Mouse (Mus musculus) hindbrain, embryonic 12.5 days (tissue): Measurements from ENCODE around the gene Pip5k1c. TPM values are rescaled to one million over a fixed set of nuclear protein-coding genes. Genes with fewer than 3 reads are reported as not detected.

ENCODE experiments used
- ATAC-seq: fragments of 200-750 bp; cut with Nextera tagmentation; 2 replicates; pipeline ENCODE4 v1.8.0; 2017; ENCODE audit warnings: moderate TSS enrichment; ENCODE audit not compliant: low FRiP score
- H3K27ac ChIP-seq: fragments of 300-500 bp; sonication (generic); 2 replicates; pipeline ENCODE4 v1.5.1; 2016; ENCODE audit warnings: mild to moderate bottlenecking
- H3K27me3 ChIP-seq: fragments of 300-500 bp; sonication (generic); 2 replicates; pipeline ENCODE4 v1.6.1; 2016; ENCODE audit warnings: mild to moderate bottlenecking
- H3K36me3 ChIP-seq: fragments of 300-500 bp; sonication (generic); 2 replicates; pipeline ENCODE4 v1.6.1; 2016; ENCODE audit warnings: mild to moderate bottlenecking
- H3K4me1 ChIP-seq: fragments of 300-500 bp; sonication (generic); 2 replicates; pipeline ENCODE4 v1.6.1; 2016
- H3K4me2 ChIP-seq: fragments of 300-500 bp; sonication (generic); replicated peaks from 2 replicates; pipeline ENCODE4 v1.6.1; 2016; ENCODE audit warnings: mild to moderate bottlenecking
- H3K4me3 ChIP-seq: fragments of 300-500 bp; sonication (generic); 2 replicates; pipeline ENCODE4 v1.5.1; 2016; ENCODE audit warnings: mild to moderate bottlenecking
- H3K9ac ChIP-seq: fragments of 300-500 bp; sonication (generic); 2 replicates; pipeline ENCODE4 v1.6.1; 2016; ENCODE audit warnings: mild to moderate bottlenecking, moderate library complexity
- H3K9me3 ChIP-seq: fragments of 300-500 bp; sonication (generic); replicated peaks from 2 replicates; pipeline ENCODE4 v1.6.1; 2016; ENCODE audit warnings: mild to moderate bottlenecking
- WGBS: fragments of 180-500 bp; shearing (Covaris S2); methylation state at CpG from one replicate; pipeline ENCODE4 v1.1.7; 2016; 5-methylcytosine and 5-hydroxymethylcytosine counted together
- polyA plus RNA-seq: library from polyadenylated mRNA; unstranded; fragments of >200 nt; fragmentation: Nextera tagmentation; extraction: Ambion mirVana; gene quantifications from 2 replicates; pipeline ENCODE4 v1.2.1, GENCODE M21; 2016

Gene Pip5k1c
- polyA plus RNA-seq, 1 experiment from 2014 or later = 97.3 TPM

DNA sequence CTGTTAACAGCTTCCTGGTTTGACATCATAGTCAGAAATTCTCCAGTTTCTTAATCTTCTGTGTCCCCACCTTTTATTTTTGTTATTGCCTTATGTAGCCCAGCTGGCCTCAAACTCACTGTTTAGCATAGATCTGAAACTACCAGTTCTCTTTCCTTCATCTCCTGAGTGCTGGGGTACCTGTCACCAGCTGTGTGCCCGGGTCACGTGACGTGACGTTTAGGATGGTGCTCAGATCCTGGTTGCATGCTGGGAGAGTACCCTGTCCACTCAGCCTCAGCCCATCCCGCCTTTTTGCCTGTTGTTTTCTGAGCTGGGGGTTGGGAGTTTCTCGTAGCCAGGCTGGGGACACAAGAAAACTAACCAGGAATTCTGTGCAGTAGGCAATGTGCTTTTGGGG is 4.5 kb downstream of the Pip5k1c start:
- 72% methylated on average over 6 of the region's 6 CpGs for WGBS
- Histone ChIP-seq H3K9ac (no peak overlapping the region), H3K4me3 (no peak overlapping the region), H3K27me3 (no peaks in the 10 kb centered on the region), H3K27ac (no peak overlapping the region; the same call in 1 of the 2 replicates), H3K4me1 (peaks cover 50% of the 10 kb centered on the region), H3K9me3 (no peaks in the 10 kb centered on the region), H3K36me3 (peaks cover 5% of the 10 kb centered on the region; the same call in 1 of the 2 replicates), H3K4me2 (no peak overlapping the region)
- ATAC-seq = no peak

GRCm38 (mm10) chr10:81297845-81298244 is 5.1 kb downstream of the Pip5k1c start:
- no peak overlapping the region for H3K4me3 ChIP-seq
- no peak overlapping the region for H3K9ac ChIP-seq
- peaks cover 5% of the 10 kb centered on the region; the same call in 1 of the 2 replicates for H3K36me3 ChIP-seq
- ATAC-seq = no peak
- H3K27me3 ChIP-seq = no peaks in the 10 kb centered on the region
- H3K4me1 ChIP-seq = peaks cover 52% of the 10 kb centered on the region
- no peak overlapping the region for H3K4me2 ChIP-seq
- 67% methylated on average over 10 of the region's 10 CpGs for WGBS
- H3K27ac ChIP-seq = no peak overlapping the region
- no peaks in the 10 kb centered on the region for H3K9me3 ChIP-seq

- ATAC-seq = no peak
- no peak overlapping the region for H3K9ac ChIP-seq
- H3K4me3 ChIP-seq = no peak overlapping the region
- H3K9me3 ChIP-seq = no peaks in the 10 kb centered on the region
- no peak overlapping the region for H3K4me2 ChIP-seq
- no peaks in the 10 kb centered on the region for H3K27me3 ChIP-seq
- peaks cover 5% of the 10 kb centered on the region; the same call in 1 of the 2 replicates for H3K36me3 ChIP-seq
- WGBS = 95% methylated on average over 17 of the region's 17 CpGs
- H3K27ac ChIP-seq = no peak overlapping the region
- H3K4me1 ChIP-seq = peaks cover 55% of the 10 kb centered on the region
Measured at GRCm38 (mm10) chr10:81298369-81299100, 5.8 kb downstream of the Pip5k1c start.

DNA sequence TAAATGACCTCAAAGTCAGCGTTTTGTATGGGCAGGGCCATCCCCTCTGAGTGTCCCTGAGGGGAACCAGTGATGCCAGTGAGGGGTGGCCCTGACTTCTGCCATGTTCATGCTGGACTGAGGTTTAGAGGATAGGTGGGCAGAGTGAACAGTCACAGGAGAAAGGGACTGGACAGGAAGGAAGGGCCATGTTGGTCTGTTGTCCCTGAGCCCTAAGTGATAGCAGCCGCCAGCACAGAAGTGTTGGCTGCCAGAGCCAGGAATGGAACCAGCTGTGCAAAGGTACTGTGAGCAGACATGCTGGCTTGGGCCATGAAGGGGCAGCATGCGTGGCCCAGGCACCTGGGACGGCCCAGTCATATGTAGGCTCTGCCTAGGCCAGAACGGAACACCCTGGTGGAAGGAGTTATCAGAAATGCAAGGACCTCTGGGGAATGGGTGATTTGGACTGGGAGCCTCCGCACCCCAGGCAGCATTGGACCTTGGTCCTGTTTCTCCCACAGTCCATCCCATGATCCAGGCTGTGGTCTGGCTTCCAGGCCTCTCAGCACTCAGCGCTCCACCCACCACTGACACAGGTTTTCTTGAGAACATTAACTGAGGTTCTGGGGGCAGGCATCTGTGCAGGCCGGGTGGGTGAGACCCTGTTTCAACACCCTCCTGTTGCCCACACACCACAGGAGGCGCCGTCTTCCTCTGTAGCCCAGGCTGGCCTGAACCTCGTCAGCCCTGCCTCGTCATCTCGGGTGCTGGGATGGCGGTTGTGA is 7.0 kb downstream of the Pip5k1c start:
- Histone ChIP-seq H3K9ac (no peak overlapping the region), H3K9me3 (no peaks in the 10 kb centered on the region), H3K4me2 (no peak overlapping the region), H3K27me3 (no peaks in the 10 kb centered on the region), H3K4me1 (peaks cover 46% of the 10 kb centered on the region), H3K4me3 (no peak overlapping the region), H3K27ac (no peak overlapping the region), H3K36me3 (peaks cover 5% of the 10 kb centered on the region; the same call in 1 of the 2 replicates)
- ATAC-seq = no peak
- 88% methylated on average over 14 of the region's 14 CpGs for WGBS

DNA sequence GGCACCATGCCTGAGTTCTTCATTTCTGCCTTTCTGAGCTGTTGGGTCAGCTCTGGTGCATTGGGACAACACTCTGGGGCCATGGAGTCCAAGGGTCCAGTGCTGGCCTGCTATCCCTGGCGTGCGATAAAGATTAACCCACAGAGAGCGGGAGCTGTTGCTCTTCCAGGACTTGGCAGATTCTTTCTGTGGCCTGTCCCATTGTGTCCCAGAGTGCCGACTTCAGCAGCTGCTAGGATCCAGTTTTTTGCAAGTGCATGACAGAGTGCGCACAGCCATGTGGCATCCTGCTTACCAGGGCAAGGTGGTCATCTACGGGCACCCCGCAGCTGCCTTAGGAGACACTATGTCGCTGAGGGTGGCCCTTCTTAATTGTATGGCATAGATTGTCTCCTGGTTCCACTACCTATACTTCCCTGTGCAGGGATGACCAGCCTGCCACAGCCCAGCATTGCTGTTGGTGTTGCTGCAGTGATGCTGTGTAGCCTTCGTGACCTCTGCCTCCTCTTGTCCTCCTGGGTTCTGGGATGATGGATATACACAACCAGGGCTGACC is 7.7 kb downstream of the Pip5k1c start:
- Histone ChIP-seq H3K4me1 (peaks cover 42% of the 10 kb centered on the region), H3K9ac (0 out of 2 replicates have a peak overlapping the region, but pooled peaks have one; percentile 18), H3K27me3 (no peaks in the 10 kb centered on the region), H3K4me3 (no peak overlapping the region), H3K27ac (no peak overlapping the region), H3K4me2 (no peak overlapping the region), H3K9me3 (no peaks in the 10 kb centered on the region), H3K36me3 (peaks cover 9% of the 10 kb centered on the region)
- WGBS = 78% methylated on average over 9 of the region's 9 CpGs
- no peak for ATAC-seq

DNA sequence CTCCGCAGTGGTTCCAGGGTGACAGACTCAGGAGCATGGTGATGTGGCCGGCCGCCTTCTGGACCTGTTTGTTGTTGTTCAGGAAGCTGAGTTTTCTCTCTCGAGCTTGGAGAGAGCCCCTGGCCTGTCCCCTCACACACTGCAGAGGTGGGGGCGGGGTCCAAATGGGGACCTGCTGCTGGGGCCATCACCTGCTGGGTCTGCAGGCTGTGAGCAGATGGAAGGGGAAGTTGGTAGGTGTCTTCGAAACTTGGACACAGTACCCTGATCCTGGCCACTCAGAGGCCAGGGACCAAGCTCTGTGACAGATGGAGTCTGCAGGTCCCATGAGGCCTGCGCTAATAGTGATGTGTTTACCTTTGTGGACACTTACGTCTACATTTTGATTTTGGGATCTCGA is 8.6 kb downstream of the Pip5k1c start:
- WGBS = 72% methylated on average over 9 of the region's 9 CpGs
- no peaks in the 10 kb centered on the region for H3K27me3 ChIP-seq
- no peak for ATAC-seq
- H3K9me3 ChIP-seq = no peaks in the 10 kb centered on the region
- no peak overlapping the region for H3K27ac ChIP-seq
- peaks cover 13% of the 10 kb centered on the region for H3K36me3 ChIP-seq
- H3K4me2 ChIP-seq = no peak overlapping the region
- no peak overlapping the region for H3K9ac ChIP-seq
- peaks cover 39% of the 10 kb centered on the region for H3K4me1 ChIP-seq
- no peak overlapping the region for H3K4me3 ChIP-seq

- no peak for ATAC-seq
- no peak overlapping the region for H3K27ac ChIP-seq
- peaks cover 37% of the 10 kb centered on the region for H3K4me1 ChIP-seq
- 0 out of 2 replicates have a peak overlapping the region, but pooled peaks have one; percentile 0 for H3K9ac ChIP-seq
- no peaks in the 10 kb centered on the region for H3K27me3 ChIP-seq
- peaks cover 23% of the 10 kb centered on the region for H3K36me3 ChIP-seq
- 59% methylated on average over 4 of the region's 4 CpGs for WGBS
- H3K9me3 ChIP-seq = no peaks in the 10 kb centered on the region
- no peak overlapping the region for H3K4me3 ChIP-seq
- H3K4me2 ChIP-seq = no peak overlapping the region
Measured at GRCm38 (mm10) chr10:81302288-81302687, 9.5 kb downstream of the Pip5k1c start.

DNA sequence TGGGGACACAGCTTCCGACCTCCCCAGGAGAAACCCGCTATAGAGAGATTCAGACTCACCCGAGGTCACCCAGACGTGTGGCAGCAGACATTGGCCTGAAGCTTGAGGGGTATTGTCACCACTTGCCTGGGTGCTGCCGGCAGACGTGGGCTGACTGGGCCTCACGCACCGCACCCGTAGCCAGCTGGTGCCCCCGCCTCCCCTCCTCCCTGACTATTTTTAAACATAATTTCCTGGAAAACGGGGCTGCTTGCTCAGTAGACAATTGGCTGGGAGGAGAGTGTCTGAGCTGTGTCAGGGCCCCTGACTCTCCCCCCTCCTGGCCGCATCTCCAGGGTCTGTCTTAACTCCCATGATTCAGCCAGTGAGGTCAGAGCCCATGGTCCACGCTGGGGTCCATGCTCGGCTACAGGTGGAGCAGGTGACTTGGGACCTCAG is 10.0 kb downstream of the Pip5k1c start:
- Histone ChIP-seq H3K27me3 (no peaks in the 10 kb centered on the region), H3K4me2 (no peak overlapping the region), H3K9me3 (no peaks in the 10 kb centered on the region), H3K4me3 (no peak overlapping the region), H3K9ac (peak overlapping the region; percentile 4; the same call in 1 of the 2 replicates), H3K36me3 (peaks cover 28% of the 10 kb centered on the region), H3K27ac (no peak overlapping the region), H3K4me1 (peaks cover 33% of the 10 kb centered on the region)
- 65% methylated on average over 14 of the region's 14 CpGs for WGBS
- ATAC-seq = no peak

GRCm38 (mm10) chr10:81303258-81303657 is 10.5 kb downstream of the Pip5k1c start:
- Histone ChIP-seq H3K9me3 (no peaks in the 10 kb centered on the region), H3K27me3 (no peaks in the 10 kb centered on the region), H3K4me2 (no peak overlapping the region), H3K36me3 (peaks cover 32% of the 10 kb centered on the region), H3K4me3 (no peak overlapping the region), H3K9ac (no peak overlapping the region), H3K27ac (no peak overlapping the region), H3K4me1 (peaks cover 33% of the 10 kb centered on the region)
- WGBS = 79% methylated on average over 10 of the region's 10 CpGs
- no peak for ATAC-seq

DNA sequence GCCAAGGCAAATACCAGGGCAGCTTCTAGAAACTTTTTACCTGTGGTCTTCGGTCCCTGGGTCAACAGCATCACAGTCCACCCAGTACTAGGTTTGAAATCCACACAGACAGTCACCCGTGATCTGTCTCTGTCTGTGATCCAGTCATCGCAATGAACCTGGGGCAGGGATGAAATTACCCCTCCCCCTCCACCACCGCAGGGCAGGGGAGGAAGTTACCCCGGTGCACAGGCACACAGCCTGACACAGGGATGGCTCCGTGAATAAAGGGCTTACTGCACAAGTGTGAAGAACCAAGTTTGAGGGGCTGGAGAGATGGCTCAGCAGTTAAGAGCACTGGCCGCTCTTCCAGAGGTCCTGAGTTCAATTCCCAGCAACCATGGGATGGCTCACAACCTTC is 11.0 kb downstream of the Pip5k1c start:
- H3K4me1 ChIP-seq = peaks cover 33% of the 10 kb centered on the region
- H3K27ac ChIP-seq = no peak overlapping the region
- H3K27me3 ChIP-seq = no peaks in the 10 kb centered on the region
- H3K9ac ChIP-seq = no peak overlapping the region
- WGBS = 75% methylated on average over 7 of the region's 7 CpGs
- H3K9me3 ChIP-seq = no peaks in the 10 kb centered on the region
- H3K4me2 ChIP-seq = no peak overlapping the region
- H3K4me3 ChIP-seq = no peak overlapping the region
- H3K36me3 ChIP-seq = peaks cover 36% of the 10 kb centered on the region
- no peak for ATAC-seq

DNA sequence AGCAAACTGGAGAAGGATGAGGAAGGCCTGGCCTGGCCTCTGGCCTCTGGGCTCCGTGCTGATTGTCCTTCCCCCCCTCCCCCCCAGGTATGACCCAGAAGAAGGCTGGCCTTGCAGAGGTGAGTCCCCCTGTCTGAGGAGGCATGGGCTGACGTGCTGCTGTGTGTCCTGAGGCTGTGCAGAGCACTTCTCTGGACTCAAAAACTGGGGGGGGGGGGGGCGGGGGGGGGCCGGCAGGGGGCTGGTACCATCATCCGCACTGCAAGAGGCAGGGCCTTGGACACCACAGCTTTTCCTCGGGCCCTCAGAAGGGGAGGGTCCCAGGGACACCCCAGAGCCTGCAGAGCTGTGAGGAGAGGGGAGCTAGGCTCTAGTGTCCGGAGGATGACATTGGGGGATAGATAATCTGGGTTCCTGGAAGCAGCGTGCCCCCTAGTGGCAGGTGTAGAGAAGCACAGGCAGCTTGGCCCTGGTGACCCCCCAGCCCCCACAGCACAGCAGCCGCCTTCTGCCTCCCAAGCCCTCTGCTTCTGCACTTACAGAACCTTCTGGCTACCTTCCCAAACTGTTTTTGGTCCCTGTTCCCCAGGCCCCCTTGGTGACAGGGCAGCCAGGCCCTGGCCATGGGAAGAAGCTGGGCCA is 12.0 kb downstream of the Pip5k1c start:
- no peak overlapping the region for H3K27ac ChIP-seq

DNA sequence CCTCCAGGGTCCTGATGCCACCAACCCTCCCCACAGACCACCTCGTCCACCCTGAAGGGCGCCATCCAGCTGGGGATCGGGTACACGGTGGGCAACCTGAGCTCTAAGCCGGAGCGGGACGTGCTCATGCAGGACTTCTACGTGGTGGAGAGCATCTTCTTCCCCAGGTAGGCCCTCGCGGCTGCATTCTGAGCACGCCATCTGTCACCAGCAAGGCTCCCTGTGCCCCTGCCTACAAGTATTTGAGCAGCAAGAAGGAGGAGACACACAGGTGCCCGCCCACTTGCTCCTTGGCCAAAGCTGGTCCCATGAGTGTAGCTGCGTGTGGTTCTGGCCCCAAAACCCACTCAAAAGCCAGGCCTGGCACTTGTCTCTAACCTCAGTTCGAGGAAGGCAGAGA is 12.9 kb downstream of the Pip5k1c start:
- peaks cover 23% of the 10 kb centered on the region for H3K4me1 ChIP-seq
- no peak overlapping the region for H3K9ac ChIP-seq
- 92% methylated on average over 14 of the region's 14 CpGs for WGBS
- H3K36me3 ChIP-seq = peaks cover 55% of the 10 kb centered on the region
- no peak overlapping the region for H3K27ac ChIP-seq
- H3K27me3 ChIP-seq = no peaks in the 10 kb centered on the region
- no peak for ATAC-seq
- no peak overlapping the region for H3K4me3 ChIP-seq
- H3K4me2 ChIP-seq = no peak overlapping the region
- H3K9me3 ChIP-seq = no peaks in the 10 kb centered on the region

More for the DNA sequence above, 12.0 kb downstream of the Pip5k1c start:
- no peak for ATAC-seq
- H3K27me3 ChIP-seq = no peaks in the 10 kb centered on the region
- H3K36me3 ChIP-seq = peaks cover 46% of the 10 kb centered on the region
- no peaks in the 10 kb centered on the region for H3K9me3 ChIP-seq
- peaks cover 29% of the 10 kb centered on the region for H3K4me1 ChIP-seq
- no peak overlapping the region for H3K4me3 ChIP-seq
- 17% methylated on average over 5 of the region's 9 CpGs for WGBS
- peak overlapping the region; percentile 18; the same call in 1 of the 2 replicates for H3K9ac ChIP-seq
- H3K4me2 ChIP-seq = no peak overlapping the region
